Mouse (Mus musculus): ENCODE data around the gene Zfand2a. TPM values are rescaled to one million over a fixed set of nuclear protein-coding genes. Genes with fewer than 3 reads are reported as not detected.

Zfand2a gene
- 10 to 100 TPM; 23.2 to 26.3 TPM for total RNA-seq (2021)
- long read RNA-seq, experiment 1, partial matches to known transcripts = 11 of 17 reads
- long read RNA-seq, experiment 1, other reads (novel, unspliced or antisense) = 1 of 17 reads
- long read RNA-seq, experiment 2, partial matches to known transcripts = 1 of 4 reads
- long read RNA-seq, experiment 2, other reads (novel, unspliced or antisense) = 1 of 4 reads

GRCm38 (mm10) chr5:139484185-139484814, at the start of gene Zfand2a:
TSS of gene Zfand2a (minus strand) at chr5:139484549.
- DNase-seq = peak; percentile 99

DNA sequence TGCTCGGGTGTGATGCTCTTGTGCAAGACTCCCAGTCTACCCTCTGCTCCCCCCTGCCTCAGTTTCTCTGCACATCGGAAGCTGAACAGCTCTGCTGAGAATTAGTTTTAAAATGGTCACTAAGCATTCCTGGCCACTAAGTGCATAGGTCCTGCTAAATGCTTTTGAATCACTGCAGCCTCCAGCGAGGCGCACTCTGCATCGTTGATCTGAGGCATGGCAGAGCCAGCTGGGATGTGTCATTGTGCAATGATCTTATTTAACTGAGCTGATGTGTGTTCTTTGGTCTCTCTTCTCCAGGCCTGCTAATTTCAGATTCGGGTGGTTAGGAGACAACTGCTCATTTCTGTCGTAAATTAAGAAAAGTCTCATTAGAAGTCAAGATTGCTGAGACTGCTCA, 44.5 kb upstream of the Zfand2a start:
- no peak for DNase-seq

GRCm38 (mm10) chr5:139521987-139522386, 37.6 kb upstream of the Zfand2a start:
- DNase-seq = no peak

DNA sequence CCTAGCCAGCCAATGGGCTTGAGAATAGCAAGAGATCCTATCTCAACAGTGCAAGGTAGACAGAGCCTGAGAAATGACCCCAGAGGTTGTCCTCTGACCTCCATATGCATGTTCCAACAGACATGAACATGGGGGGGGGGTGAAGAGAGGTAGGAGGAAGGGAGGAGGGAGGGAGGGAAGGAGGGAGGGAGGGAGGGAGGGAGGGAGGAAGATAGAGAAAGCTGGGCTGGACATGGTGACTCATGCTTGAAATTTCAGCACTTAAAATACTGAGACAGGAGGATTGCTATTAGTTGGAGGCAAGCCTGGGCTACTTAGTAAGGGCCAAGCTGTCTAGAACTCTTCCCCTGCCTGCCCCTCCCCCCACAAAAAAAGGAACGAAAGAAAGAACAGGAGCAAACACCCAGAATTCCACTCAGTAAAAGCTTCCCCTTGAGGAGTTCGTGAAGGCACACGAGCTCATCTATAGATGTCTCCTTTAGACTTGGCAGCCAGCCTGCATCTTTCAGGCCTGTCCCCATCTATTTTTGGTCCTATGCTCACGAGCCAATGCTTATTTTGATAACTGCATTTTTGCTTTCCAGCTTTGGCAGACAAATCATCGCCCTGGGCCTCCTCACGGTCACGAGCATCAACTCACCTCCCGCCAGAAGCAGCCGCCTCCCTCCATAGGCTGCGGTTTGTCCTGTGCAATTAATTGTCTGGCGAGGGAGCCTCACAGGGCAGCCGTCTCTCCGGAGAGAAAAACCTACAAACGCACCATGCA, 35.9 kb upstream of the Zfand2a start:
- DNase-seq = no peak

DNA sequence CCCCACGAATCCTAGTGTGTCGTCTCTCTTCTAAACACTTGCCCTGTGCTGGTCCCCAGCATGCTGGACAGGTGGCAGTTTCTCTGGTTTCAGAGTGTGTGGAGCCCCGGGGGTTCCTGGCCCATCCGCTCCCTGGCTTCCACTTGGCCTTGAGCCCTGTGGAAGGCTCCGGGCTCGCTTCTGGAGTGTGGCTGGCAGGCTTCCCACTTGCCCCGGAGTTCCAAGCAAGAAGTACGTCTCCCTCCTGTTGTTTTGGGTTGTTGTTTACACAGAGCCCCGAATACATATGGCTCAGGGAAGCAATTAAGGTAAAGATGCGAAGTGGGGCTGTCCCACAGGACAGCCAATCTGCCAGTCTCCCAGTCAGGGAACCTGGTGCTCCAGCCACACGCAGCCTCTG, 31.9 kb upstream of the Zfand2a start:
- peak; percentile 20 for DNase-seq

- DNase-seq = no peak
Observed at GRCm38 (mm10) chr5:139512201-139512600, 27.9 kb upstream of the Zfand2a start.

- peak; percentile 9 for DNase-seq
Observed at GRCm38 (mm10) chr5:139510682-139511366, 26.5 kb upstream of the Zfand2a start.

DNA sequence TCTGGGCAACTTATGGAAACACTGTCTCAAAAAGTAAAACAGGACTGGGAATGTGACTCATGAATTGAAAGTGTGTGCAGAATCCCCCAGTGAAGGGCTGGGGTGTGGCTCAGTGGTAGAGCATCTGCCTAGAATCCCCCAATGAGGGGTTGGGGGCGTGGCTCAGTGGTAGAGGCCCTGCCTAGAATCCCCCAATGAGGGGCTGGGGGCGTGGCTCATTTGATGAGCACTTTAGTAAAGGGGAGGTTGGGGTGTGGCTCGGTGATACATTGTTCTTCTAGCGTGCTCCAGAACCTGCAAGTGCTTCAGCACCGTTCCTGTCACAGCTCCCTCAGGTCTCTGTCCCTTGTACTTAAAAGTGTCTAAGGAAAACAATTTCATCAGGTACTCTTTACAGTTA, 21.9 kb upstream of the Zfand2a start:
- DNase-seq = no peak

GRCm38 (mm10) chr5:139505073-139505606, 20.8 kb upstream of the Zfand2a start:
- peak; percentile 90 for DNase-seq

- no peak for DNase-seq
Observed at GRCm38 (mm10) chr5:139502281-139502680, 17.9 kb upstream of the Zfand2a start.

- DNase-seq = no peak
Observed at GRCm38 (mm10) chr5:139498791-139499190, 14.4 kb upstream of the Zfand2a start.

- no peak for DNase-seq
Observed at GRCm38 (mm10) chr5:139496939-139497338, 12.6 kb upstream of the Zfand2a start.

DNA sequence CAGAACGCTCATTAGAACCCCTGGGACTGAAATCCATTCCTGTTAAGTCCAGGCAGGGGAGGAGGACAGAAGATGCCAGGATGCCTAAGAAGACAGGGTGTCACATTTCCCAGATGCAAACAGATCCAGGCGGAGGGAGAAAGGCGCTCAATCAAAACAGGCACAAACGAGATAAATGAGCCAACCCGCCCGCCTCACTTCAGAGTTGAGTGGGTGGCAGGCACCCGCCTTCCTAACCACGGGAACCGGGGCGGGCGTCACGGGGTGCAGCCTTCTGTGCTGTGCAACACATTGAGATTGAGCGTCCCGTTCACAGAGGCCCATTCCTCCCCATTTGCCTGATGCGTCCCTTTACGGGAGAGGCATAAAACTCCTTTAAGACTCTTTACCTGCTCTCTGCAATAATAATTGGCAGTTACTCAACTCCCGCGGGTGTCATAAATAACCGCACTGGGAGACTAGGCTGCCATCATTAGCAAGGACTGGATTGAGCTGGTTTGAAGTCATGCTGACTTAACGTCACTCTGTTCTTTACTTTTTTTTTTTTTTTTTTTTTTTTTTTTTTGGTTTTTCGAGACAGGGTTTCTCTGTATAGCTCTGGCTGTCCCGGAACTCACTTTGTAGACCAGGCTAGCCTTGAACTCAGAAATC, 10.8 kb upstream of the Zfand2a start:
- DNase-seq = peak; percentile 47

GRCm38 (mm10) chr5:139493690-139494089, 9.3 kb upstream of the Zfand2a start:
- no peak for DNase-seq

GRCm38 (mm10) chr5:139491348-139491747, 7.0 kb upstream of the Zfand2a start:
- no peak for DNase-seq

GRCm38 (mm10) chr5:139490131-139490530, 5.8 kb upstream of the Zfand2a start:
- no peak for DNase-seq

- DNase-seq = no peak
Observed at GRCm38 (mm10) chr5:139483171-139483848, 1.0 kb downstream of the Zfand2a start.

- no peak for DNase-seq
Observed at GRCm38 (mm10) chr5:139480406-139480805, 3.9 kb downstream of the Zfand2a start.

- no peak for DNase-seq
Observed at GRCm38 (mm10) chr5:139479088-139479487, 5.3 kb downstream of the Zfand2a start.

GRCm38 (mm10) chr5:139474741-139475140, 9.6 kb downstream of the Zfand2a start:
- no peak for DNase-seq

DNA sequence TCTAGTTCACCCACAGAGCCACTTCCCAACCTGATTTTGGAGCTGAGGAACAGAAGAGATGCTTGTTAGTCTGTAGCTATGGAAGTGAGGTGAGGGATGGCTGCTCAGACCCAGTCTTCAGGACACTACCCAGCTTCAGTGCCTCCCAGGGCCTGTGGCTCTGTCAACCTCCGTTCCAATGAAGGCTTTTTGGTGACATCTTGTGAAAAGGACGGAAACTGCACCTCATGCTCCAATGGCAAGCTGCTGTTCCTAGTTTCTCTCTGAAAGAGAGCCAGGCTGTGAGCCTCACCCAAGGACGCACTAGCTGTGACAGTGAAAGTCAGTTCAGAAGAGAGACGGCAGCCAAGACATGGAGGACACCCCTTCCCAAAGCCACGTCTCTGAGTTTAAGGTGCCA, 16.4 kb downstream of the Zfand2a start:
- peak; percentile 70 for DNase-seq

Measured in adrenal gland, postnatal 10 days (tissue).